In the genomic region with DNA sequence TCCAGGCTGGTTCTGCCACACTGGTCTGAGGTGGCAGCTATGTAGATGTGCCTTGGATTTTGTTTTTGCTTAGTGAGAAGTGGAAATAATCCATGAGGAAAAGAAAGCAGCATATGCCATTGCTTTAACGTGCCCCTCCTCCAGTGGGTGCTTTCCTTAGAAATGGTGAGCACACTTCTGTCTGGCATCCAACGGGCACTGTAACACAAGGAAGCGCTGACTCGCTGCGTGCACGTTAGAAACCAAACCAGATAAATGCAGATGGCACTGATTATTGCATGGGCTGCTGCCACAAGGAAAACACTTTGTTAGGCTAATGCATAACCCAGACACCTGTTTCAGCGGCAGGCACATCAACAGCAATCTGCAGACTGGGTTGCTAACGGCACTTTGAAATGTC, we compare ENCODE assay signal across 21 mouse cellular contexts. TPM values are rescaled to one million over a fixed set of nuclear protein-coding genes. Genes with fewer than 3 reads are reported as not detected.
A peak's percentile ranks its signal among the peaks of the same experiment; 100 is the strongest.
DNase-seq lines count a peak whose midpoint lies in the region; ATAC-seq lines count a peak whose summit lies in the region.
"Had no signal": no experiment of that assay in that cellular context is flagged by ENCODE, and none has a peak within 500 bp of the region (broad histone marks: within the 10 kb centered on the region; RNA-seq: fewer than 3 reads in every experiment).

No protein-coding gene starts in this region.

- no peaks in the 10 kb centered on the region for H3K9me3 ChIP-seq in forebrain, embryonic 14.5 days (replicated peaks; ENCODE audit: control insufficient read depth, low read length)
- H3K9me3 ChIP-seq in forebrain, embryonic 10.5 days: no peaks in the 10 kb centered on the region
- no peaks in the 10 kb centered on the region for H3K9me3 ChIP-seq in heart, embryonic 10.5 days
- H3K9me3 ChIP-seq in limb, embryonic 13.5 days: no peaks in the 10 kb centered on the region
- H3K9me3 ChIP-seq: forebrain, embryonic 13.5 days; hindbrain, embryonic 12.5 days; hindbrain, embryonic 15.5 days had no signal

- H3K4me2 ChIP-seq in forebrain, embryonic 14.5 days (ENCODE audit: low read length): no peak overlapping the region
- H3K4me2 ChIP-seq in limb, embryonic 13.5 days (replicated peaks): no peak overlapping the region
- H3K4me2 ChIP-seq: forebrain, embryonic 13.5 days; heart, embryonic 11.5 days; hindbrain, embryonic 12.5 days; hindbrain, embryonic 15.5 days had no signal

- peak; percentile 41 for DNase-seq in forebrain, embryonic 14.5 days (ENCODE audit: low spot score)
- no peak for DNase-seq in forebrain, embryonic 10.5 days (ENCODE audit: extremely low spot score, low spot score)
- DNase-seq in heart, adult 11 months: peak; percentile 66
- DNase-seq in heart, embryonic 10.5 days (ENCODE audit: low spot score): no peak
- DNase-seq in right cerebral cortex, postnatal 14 days: no peak
- DNase-seq in thymus, postnatal 0 days (ENCODE audit: low spot score): no peak
- DNase-seq: adrenal gland, adult 8-10 months; adrenal gland, postnatal 25 days; cerebellum, adult 18-20 months; cerebellum, adult 9-10 months; cerebellum, postnatal 14 days; gastrocnemius, postnatal 25 days; heart, adult 2 months had no signal

- 60% methylated on average over 8 of the region's 8 CpGs for WGBS in forebrain, embryonic 14.5 days
- WGBS in forebrain, embryonic 10.5 days: 90% methylated on average over 8 of the region's 8 CpGs
- WGBS in heart, embryonic 10.5 days: 87% methylated on average over 8 of the region's 8 CpGs
- 55% methylated on average over 8 of the region's 8 CpGs for WGBS in limb, embryonic 13.5 days

- no peak overlapping the region for H3K9ac ChIP-seq in forebrain, embryonic 14.5 days (ENCODE audit: low read length)
- H3K9ac ChIP-seq in limb, embryonic 13.5 days: no peak overlapping the region
- H3K9ac ChIP-seq: forebrain, embryonic 13.5 days; hindbrain, embryonic 12.5 days; hindbrain, embryonic 15.5 days had no signal

- no peak for ATAC-seq in forebrain, embryonic 14.5 days
- no peak for ATAC-seq in limb, embryonic 13.5 days (ENCODE audit: low FRiP score, low read depth)
- ATAC-seq: activated CD4-positive, CD25-positive, alpha-beta regulatory T cell, adult 4 months; forebrain, embryonic 13.5 days had no signal

- H3K4me3 ChIP-seq in forebrain, embryonic 14.5 days (ENCODE audit: low read depth, low read length): no peak overlapping the region
- no peak overlapping the region for H3K4me3 ChIP-seq in forebrain, embryonic 10.5 days
- H3K4me3 ChIP-seq in heart, embryonic 10.5 days: no peak overlapping the region
- no peak overlapping the region for H3K4me3 ChIP-seq in limb, embryonic 13.5 days
- H3K4me3 ChIP-seq: forebrain, embryonic 13.5 days; heart, adult 2 months; hindbrain, embryonic 12.5 days; hindbrain, embryonic 15.5 days had no signal

- H3K4me1 ChIP-seq in forebrain, embryonic 14.5 days (ENCODE audit: control insufficient read depth, insufficient read depth, low read length): no peaks in the 10 kb centered on the region
- no peaks in the 10 kb centered on the region for H3K4me1 ChIP-seq in forebrain, embryonic 10.5 days
- H3K4me1 ChIP-seq in heart, embryonic 10.5 days: no peaks in the 10 kb centered on the region
- H3K4me1 ChIP-seq in limb, embryonic 13.5 days: peaks cover 50% of the 10 kb centered on the region
- H3K4me1 ChIP-seq: hindbrain, embryonic 12.5 days; hindbrain, embryonic 15.5 days had no signal

- no peaks in the 10 kb centered on the region for H3K36me3 ChIP-seq in forebrain, embryonic 14.5 days (ENCODE audit: control insufficient read depth, insufficient read depth, low read length)
- no peaks in the 10 kb centered on the region for H3K36me3 ChIP-seq in forebrain, embryonic 10.5 days (replicated peaks)
- H3K36me3 ChIP-seq in heart, embryonic 10.5 days: no peaks in the 10 kb centered on the region
- H3K36me3 ChIP-seq in limb, embryonic 13.5 days: no peaks in the 10 kb centered on the region
- H3K36me3 ChIP-seq: hindbrain, embryonic 12.5 days; hindbrain, embryonic 15.5 days had no signal

- H3K27ac ChIP-seq in forebrain, embryonic 14.5 days (ENCODE audit: low read depth, low read length): no peak overlapping the region
- no peak overlapping the region for H3K27ac ChIP-seq in forebrain, embryonic 10.5 days
- H3K27ac ChIP-seq in heart, embryonic 10.5 days: no peak overlapping the region
- peak overlapping the region; percentile 82; the same call in 1 of the 2 replicates for H3K27ac ChIP-seq in limb, embryonic 13.5 days
- H3K27ac ChIP-seq: forebrain, embryonic 13.5 days; heart, adult 2 months; hindbrain, embryonic 12.5 days; hindbrain, embryonic 15.5 days had no signal

- no peaks in the 10 kb centered on the region for H3K27me3 ChIP-seq in forebrain, embryonic 14.5 days (replicated peaks; ENCODE audit: control insufficient read depth, insufficient read depth, low read length)
- H3K27me3 ChIP-seq in forebrain, embryonic 10.5 days (ENCODE audit: poor library complexity, severe bottlenecking): no peaks in the 10 kb centered on the region
- H3K27me3 ChIP-seq in heart, embryonic 10.5 days (ENCODE audit: insufficient read depth, poor library complexity, severe bottlenecking): no peaks in the 10 kb centered on the region
- no peaks in the 10 kb centered on the region for H3K27me3 ChIP-seq in limb, embryonic 13.5 days
- H3K27me3 ChIP-seq: hindbrain, embryonic 12.5 days; hindbrain, embryonic 15.5 days had no signal

RNA-seq across cellular contexts. Expression of gene Iqch, which starts 6.6 kb away (rescaled TPM):
- 0.06 and 0.07 TPM in 2 replicates for polyA plus RNA-seq in forebrain, embryonic 14.5 days (2014; fragmentation: Nextera tagmentation; extraction: Ambion mirVana)
- 0.04 and 0.14 TPM in 2 replicates for polyA plus RNA-seq in forebrain, embryonic 10.5 days (2016; fragmentation: Nextera tagmentation; extraction: Ambion mirVana)
- 0.11 TPM in 1 of 2 replicates, not detected in the other for polyA plus RNA-seq in heart, embryonic 10.5 days (2016; fragmentation: Nextera tagmentation; extraction: Ambion mirVana)
- 0.15 and 0.20 TPM in 2 replicates for polyA plus RNA-seq in limb, embryonic 13.5 days (2015; fragmentation: Nextera tagmentation; extraction: Ambion mirVana)
- polyA plus RNA-seq in thymus, postnatal 0 days (2015; fragmentation: Nextera tagmentation; extraction: Ambion mirVana): 1.4 and 1.9 TPM in 2 replicates
- polyA plus RNA-seq: activated CD4-positive, CD25-positive, alpha-beta regulatory T cell, adult 4 months; embryonic facial prominence, embryonic 11.5 days; heart, embryonic 14.5 days had no signal

RNA-seq across cellular contexts. Expression of gene Aagab, which starts 6.8 kb away (rescaled TPM):
- 50.1 and 61.6 TPM in 2 replicates for polyA plus RNA-seq in forebrain, embryonic 14.5 days (2014; fragmentation: Nextera tagmentation; extraction: Ambion mirVana)
- 53.9 and 54.5 TPM in 2 replicates for polyA plus RNA-seq in forebrain, embryonic 10.5 days (2016; fragmentation: Nextera tagmentation; extraction: Ambion mirVana)
- polyA plus RNA-seq in heart, embryonic 10.5 days (2016; fragmentation: Nextera tagmentation; extraction: Ambion mirVana): 27.8 and 28.0 TPM in 2 replicates
- polyA plus RNA-seq in limb, embryonic 13.5 days (2015; fragmentation: Nextera tagmentation; extraction: Ambion mirVana): 21.7 and 26.2 TPM in 2 replicates
- polyA plus RNA-seq in thymus, postnatal 0 days (2015; fragmentation: Nextera tagmentation; extraction: Ambion mirVana): 53.7 and 56.4 TPM in 2 replicates

Comparison
In these comparisons a context has a peak if more than half of its experiments do, and no peak if none do; other contexts are left out.
1. DNase-seq: peak in forebrain, embryonic 14.5 days (single experiment) and heart, adult 11 months (single experiment); none in forebrain, embryonic 10.5 days (single experiment), heart, embryonic 10.5 days (single experiment), right cerebral cortex, postnatal 14 days (single experiment) and thymus, postnatal 0 days (single experiment).